Mouse (Mus musculus) 3134 (cell line): ENCODE measurements around the gene Adamts14.

Experiments used
- DNase-seq: peaks from one replicate; pipeline ENCODE4 v3.0.0-alpha.2; 2011; ENCODE audit warnings: low spot score; ENCODE audit not compliant: insufficient read length; ENCODE audit errors: extremely low read depth

Adamts14 gene

DNA sequence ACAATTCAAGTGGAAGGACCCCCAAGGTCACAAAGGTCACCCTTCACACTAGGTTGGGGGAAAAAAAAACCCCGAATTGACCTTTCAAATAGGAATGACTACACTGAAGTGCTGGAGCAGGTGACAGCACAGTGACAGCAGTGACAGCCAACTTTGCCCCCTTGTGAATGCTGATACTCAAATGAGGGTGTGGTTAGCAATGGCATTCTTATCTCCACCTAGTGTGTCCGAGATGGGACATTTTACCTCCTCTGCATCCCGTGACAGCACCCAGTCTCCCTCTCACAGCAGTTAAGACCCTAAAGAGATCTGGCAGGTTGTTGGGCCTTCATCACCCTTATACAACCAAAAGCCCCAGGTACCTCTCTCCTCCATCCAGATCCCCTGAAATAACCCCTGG, 123.8 kb downstream of the Adamts14 start:
- DNase-seq: no peak

DNA sequence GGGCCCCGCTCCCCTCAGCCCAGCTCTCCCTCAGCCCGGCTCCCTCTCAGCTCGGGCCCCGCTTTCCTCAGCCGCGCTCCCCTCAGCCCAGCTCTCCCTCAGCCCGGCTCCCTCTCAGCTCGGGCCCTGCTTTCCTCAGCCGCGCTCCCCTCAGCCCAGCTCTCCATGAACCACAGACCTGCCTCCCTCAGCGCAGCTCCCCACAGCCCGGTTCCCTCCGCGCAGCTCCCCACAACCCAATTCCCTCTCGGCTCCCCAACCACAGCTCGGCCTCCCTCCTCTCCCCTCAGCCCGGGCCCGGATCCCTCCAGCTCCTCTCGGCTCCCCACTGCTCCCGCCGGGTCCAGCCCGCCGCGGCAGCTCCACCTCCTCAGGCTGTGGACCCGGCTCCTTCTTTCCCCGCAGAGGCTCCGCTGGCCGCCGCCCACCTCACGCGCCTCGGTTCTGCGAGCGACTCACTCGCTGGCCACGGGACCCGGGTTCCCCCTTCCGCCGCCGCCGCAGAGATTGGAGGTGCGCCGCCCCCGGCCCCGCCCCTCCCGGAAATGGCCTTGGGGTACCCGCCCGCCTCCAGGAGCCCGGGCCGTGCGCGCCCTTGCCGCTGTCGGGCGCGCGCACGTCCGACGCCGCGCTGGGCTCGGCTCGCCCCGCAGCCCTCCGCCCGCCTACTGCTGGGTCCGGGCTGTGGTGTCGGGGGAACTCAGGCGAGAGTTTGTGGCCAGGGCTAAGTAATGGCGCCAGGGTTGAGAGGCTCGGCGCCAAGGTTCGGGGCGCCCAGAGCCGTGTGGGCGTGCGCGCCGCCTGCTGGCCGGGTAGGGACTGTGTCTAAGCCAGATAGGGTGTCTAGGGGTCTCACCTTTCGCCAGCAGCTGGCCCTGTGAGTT, 125.8 kb downstream of the Adamts14 start, which contains the start of gene Sgpl1:
TSS of gene Sgpl1 (minus strand) at position 547 of the 884 bp plus-strand sequence.
- DNase-seq: peak; percentile 86
